Mouse (Mus musculus): ENCODE data around the gene Dio1.

Gene Dio1

DNA sequence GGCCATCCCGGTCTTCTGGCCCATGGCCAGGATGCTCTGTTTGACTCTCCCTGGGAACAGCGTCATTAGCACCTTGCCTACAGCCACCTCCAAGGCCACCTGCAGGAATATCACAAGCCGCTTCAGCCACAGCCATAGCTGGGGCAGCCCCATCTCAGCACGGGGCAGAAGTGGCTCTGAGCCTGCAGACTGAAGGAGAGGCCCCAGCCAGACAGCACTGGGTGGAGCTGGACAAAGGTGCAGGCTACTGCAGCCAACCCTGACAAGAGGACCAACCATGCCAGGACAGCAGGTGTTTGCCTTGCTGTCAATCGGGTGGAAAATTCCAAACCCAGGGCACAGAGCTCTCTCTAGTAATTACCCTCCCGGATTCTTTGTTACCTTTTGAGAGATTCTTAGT is at the start of gene Dio1:
Gene Dio1 (minus strand): TSS at position 204 of the 400 bp plus-strand sequence.
- no peak for DNase-seq

DNA sequence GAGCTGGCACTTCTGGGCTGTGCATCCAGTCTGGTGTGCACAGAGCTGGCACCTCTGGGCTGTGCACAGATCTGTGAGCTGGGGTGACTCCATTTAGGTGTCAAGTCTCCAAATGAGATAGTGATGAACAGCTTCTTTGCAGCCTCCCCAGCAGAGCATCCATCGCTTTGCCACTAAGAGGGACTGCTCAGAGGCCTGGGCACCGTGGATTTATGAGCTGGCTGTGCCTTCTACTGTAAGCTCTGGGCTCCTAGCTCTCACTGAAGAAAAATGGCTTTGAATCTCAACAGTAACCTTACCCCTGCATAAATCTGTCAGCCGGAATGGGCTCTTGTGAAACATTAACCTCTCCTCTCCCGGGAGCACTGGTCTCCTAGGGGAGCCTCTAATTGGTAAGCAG is 47.6 kb upstream of the Dio1 start:
- no peak for DNase-seq

DNA sequence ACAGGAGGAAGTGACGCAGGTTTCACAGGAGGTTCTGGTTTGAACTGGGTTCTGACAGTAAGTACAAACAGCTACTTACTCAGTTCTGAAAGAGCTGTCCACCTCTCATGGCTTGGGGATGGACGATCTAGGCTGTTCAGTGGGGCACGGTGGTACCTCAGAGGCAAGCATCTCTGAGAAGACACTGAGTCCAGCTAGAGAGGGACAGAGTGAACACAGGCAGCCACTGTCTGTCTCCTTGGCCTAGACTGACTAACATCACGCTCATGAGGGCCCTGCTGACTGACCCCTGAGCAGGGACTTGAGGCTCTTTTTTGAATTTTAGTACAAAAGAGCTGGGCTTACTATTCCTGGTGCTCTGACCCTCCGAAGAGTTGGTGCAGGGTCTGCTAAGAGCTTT is 47.2 kb upstream of the Dio1 start:
- no peak for DNase-seq

DNA sequence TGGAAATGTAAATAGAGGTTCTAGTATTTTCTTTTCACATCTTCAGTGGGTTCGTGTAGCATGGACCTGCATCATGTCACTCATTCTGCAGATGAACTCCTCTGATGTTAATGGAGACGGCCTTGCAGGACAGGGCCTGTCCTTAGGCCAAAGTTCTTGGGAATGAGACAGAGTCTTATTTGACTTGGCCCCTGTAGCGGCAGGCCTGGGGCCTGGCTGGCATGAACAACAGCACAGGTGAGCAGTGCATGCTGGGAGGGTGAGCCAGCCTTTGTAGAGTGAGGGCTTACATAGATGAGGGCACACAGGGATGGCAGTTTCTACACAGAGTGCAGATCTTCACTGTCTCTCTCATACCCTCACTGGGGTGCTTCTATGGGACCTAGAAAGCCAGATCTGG is 46.6 kb upstream of the Dio1 start:
- no peak for DNase-seq

DNA sequence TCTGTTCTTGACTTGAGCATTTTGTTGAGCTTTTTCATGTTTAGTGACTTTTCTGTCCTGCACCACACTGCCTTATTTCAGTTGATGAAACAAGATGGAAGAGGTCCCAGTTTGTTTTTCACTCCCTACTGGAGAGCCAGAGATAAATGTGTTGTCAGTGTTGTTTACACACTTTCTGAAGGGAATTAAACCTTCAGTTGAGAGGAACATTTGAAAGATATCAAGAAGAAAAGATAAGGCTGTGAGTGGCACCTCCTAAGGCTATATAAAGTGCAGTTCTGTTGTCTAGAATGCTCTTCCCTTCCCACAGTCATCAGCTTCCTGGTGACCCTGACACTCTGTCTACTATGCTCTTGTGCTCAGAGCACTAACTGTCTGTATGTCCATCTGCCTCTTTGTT is 44.4 kb upstream of the Dio1 start:
- no peak for DNase-seq

DNA sequence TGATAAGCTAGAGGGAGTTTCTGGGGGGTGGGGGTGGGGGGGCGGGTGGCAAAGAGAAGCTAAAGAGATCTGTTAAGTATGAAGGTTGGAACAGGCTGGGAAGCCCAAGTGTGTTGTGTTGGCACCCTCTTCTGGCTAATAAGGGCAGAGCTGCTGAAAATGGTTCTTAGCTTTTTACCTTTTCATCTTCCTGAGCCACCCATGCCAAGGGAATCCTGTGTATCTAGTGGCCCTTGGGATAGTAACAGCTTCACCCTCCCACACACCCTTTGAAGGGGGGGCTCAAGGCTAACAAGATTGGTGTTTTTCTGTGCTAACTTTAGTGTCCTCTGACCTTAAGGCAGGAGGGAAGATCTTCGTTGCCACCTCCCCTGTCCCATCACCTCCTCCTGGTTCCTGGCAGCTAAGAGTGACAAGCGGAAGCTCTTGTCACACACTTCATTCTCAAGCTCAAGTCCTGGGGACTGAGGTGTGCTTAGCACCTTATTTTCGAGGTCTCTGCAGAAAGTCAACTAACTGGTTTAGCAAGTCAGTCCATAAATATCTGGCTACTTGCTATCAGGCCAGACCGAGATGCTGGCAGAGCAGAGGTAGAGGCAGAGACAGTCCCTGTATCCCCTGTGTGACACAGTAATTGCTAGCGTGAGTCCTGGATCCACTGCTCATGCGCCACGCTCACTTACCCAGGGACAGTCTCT is 42.5 kb upstream of the Dio1 start:
- DNase-seq = peak in 1 of 2 experiments; percentile 7

DNA sequence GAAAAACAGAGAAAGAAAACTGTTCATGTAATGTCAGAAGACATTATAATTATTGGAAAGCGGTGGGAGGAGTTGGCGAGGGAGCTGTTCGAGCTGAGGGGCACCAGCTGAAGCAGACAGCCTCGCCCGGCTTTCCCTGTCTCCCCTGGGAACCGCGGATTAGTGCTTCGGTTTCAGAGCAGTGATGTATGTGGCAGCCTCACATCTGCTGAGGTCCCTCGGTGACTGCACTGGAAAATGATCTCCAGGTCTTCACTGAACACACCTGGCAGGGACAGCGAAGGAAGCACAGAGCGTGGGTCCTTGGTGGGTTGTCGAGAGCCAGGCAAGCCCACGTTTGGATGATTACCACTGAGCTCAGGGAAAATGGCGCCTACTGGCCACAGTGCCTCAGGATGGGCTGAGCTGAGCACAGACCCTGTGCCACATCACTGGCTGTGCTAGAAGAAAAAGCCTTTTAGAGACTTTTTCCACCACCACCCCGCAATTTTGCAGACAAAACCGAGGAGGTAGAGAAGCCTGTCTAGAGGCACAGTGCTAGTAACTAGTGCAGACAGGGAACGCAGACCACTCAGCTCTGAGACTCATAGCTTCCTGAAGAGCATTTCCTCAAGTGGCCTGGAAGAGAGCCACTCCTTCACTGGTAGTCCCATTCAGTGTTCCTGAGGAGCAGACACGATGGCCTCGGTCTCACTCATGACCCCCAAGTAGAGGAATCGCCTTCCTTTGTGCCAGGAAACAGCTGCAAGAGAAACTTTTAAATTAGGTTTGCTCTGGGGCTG is 41.8 kb upstream of the Dio1 start:
- peak in 1 of 2 experiments; percentile 7 for DNase-seq

DNA sequence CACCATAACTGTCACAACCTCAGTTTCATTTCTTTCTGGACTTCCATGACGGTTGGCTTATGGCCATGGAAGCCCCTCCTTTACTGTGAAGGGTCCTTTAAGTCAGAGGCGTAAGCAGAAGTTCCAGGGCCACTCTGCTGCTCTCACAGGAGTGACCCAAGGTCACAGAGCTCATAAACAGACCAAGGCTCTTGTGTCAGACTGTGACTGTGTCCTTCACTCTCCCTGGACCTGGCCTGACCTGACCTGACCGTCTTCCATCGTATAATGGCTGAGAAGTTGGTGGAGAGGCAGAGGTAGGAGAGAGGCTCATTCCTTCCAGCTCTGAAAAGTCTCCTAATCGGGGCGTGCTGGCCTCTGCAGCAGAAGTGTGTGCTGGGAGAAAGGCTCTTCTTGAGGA is 40.3 kb upstream of the Dio1 start:
- DNase-seq = no peak

DNA sequence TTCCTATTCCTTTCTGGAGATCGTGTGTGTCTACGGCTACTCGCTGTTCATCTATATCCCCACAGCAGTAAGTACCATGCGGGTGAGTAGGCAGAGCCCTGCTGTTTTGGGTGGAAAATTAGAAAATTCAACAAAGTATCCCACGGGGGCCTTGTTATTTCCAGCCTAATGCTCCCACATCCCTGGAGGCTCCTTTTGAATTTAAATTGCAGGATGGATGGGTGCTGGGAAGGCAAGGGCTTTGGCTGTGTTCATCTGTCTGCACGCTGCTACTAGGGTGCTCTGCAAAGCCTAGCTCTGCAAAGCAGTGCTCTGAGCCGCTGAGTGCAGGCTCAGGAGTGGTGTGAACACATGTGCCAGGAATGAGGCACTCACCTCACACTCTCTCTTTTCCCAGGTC is 37.6 kb upstream of the Dio1 start:
- no peak for DNase-seq

DNA sequence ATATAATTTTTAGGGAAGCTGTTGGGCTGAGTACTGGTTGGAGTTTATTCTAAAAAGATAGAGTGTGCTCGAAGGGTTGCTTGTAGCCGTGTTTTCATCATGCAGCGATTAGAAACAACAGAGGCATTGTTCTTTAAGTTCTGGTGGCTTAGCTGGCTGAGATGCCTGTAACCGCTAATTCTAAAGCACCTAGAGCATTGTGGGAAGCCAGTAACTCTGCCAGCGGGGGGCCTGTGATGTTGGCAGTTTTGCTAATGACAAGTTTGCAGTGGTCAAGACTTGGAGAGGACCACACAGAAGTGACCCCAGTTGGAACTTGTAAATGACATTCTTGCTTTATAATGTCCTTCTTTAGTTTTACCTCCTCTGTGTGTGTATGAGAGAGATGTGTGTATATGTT is 34.4 kb upstream of the Dio1 start:
- DNase-seq = no peak

DNA sequence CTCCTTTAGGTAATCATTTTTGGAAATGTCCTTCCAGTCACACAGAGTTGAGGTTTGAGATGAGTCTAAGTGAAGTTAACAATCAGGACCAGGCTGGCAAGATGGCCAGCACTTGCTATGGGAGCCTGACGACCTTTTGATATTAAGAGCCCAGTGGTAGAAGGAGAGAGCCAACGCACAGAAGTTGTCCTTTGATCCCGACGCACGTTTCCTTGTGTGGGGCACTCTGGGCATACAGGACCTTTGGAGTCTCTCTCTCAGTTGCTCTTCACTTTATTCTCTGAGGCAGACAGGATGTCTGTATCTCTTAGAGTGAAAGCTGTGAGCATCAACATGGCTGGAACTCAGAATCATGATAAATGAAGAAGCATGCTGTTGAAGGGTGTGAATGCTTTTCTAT is 30.5 kb upstream of the Dio1 start:
- DNase-seq = no peak

DNA sequence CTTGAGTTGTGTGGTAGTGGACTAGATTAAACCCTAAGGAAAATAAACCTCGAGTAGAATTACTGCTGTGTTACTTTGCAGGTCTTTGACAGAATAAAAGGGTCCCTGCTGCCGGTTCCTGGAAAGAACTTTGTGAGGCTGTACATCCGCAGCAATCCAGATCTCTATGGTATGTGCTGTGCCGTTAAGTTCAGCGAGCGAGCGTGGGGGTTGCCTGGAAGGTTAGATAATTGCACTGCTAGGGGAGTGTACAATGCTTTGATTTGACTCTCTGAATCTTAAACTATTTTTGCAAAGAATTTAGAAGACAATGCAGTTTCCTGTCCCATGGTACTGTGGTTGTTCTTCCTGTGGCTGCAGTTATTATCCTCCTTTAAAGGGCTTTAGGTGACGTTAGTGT is 29.4 kb upstream of the Dio1 start:
- no peak for DNase-seq

DNA sequence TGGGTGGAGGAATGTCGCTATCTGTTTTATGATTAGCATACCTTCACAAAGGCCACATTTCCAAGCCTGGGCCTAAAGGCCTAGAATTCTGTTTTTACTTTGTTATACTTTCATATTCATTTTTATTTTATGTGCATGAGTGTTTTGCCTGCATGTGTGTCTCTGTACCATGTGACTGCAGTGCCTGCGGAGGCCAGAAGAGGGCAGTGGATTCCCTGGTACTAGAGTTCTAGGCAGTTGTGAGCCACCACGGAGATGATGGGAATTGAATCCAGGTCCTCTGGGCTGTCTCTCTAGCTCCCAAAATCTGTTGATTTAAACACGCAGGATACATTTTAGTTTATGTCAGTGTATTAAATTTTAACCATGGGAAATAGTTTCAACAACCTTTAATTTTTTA is 26.5 kb upstream of the Dio1 start:
- DNase-seq = no peak

DNA sequence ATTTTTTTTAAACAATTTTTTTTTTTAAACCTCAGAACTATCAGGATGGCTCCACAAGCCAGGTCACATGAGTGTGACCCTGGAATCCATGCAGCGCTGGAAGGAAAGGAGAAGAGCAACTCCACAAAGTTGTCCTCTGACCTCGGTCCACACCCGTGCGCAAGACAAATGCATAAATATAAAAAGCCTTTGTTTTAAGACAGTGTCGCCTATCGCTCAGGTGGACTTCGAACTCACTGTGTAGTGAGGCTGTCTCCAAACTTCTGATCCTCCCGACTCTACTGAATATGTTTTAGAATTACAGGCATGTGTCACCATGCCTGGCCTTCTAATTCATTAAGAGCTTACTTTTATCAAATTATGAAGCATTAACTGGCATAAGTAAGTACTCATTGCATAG is 21.6 kb upstream of the Dio1 start:
- DNase-seq = no peak

DNA sequence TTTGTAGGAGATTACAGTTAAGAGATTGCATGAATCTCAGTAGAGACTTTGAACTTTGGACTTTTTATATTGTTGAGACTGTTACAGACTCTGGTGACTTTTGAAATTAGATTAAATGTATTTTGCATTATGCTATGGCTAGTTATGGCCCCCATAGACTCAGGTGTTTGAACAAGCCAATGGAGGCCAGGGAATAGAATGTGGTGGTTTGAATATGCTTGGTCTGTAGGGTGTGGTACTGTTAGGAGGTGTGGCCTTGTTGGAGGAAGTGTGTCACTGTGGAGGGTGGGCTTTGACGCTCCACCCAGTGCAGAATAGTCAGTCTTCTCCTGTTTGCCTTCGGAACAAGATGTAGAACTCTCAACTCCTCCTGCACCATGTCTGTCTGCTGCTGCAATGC is 16.1 kb upstream of the Dio1 start:
- no peak for DNase-seq

DNA sequence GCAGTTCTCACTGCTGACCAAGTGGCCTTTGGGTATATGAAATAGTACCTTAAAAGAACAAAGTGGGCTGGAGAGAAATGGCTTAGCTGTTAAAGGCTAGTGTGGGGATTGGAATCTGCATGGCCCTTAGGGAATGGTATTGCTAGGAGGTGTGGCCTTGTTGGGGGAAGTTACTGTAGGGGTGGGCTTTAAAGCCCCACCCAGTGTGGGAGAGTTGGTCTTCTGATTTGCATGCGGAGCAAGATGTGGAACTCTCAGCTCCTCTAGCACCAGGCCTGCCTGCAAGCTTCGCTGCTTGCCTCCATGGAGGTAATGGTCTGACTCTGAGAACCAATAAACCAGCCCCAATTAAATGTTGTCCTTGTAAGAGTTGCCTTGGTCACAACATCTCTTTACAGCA is 14.1 kb upstream of the Dio1 start:
- DNase-seq = peak; percentile 37 to 47

DNA sequence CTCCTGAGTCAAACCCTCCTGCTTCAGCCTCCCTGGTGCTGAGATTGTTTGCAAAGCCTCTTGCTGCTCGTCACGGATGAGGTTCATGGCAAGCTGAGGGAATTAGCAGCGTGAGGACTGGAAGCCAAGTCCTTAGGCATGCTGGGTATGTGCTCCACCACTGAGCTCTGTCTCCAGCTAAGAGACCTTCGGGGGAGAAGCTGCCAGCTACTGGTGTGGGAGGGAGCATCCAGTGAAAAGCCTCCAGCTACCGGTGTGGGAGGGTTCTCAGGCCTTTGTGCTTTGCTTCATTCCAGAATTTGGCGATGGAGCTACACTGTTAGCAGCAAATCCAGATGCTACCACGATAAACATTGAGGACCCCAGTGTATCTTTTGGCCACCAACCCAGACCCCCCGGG is 11.7 kb upstream of the Dio1 start:
- DNase-seq = no peak

DNA sequence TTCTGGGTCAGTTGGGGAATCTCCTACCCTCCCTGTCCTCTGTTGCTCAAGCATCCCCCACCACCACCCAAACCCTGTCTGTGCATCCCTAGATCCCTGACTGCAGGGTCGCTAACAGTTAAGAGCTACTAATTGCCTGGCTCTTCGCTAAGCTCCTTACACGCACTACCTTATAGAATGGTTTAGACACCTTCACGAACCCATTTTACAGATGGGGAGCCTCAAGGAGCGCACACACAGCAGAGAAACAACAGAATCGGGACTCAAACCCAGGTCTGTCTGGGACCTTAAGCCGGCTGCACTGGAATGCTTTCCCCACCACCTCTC is 7.5 kb upstream of the Dio1 start:
- no peak for DNase-seq

DNA sequence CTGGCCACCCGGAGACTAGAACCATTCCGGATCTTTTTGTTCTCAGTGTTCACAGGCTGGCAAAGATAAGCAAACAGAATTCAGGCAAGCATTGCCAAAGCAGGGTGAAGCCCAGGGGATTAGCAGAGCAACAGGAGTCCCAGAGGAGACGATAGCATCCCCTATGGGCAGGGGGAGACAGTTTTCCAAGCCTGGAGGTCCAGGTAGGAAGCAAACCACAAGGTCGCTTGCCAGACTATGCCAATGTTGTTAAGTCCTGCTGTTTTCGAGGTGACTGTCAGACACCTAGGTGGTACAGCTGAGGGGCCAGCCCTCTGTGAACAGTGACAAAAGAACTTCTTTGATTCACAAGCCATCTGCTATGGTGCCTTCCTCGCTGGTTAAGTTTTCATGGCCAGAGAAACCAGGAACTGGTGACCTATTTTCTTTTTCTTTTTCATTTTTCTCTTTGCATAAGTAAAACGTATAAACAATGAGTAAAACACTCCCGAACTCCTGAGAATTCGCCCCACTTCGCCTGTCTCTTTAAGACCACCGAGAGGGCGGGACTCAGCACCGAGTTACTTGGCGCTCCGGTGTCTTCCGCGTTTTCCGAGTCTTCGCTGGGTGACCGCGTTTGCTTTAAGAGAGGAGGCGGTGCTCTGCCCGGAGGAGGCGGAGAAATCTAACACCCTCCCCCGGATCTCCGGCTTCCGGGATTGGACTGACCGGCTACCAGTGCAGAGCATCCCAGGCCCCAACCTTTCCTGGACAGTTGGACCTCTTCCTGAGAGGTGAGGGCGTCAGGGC is 6.9 kb upstream of the Dio1 start, which contains the start of gene Yipf1:
Gene Yipf1 (plus strand): TSS at position 674 of the 789 bp plus-strand sequence.
- peak; percentile 81 to 86 for DNase-seq

DNA sequence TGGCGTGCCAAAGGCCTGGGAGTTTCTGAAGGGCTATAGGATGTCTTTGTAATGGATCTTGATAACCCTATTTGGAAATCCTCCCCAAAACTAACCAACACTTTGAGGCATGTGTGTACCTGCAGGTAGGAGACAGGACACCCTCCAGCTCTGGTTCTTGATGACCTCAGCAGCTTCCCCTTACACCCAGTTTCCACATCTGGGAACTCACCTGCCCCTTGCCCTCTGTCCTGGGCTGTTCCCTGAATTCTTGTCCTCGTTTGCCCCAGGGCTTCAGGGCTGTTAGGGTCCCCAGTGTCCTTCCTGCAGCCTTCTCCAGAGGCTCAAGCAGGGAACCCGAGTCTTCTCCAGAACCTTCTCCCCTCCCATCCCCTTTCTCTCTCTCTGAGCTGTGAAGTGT is 3.4 kb downstream of the Dio1 start:
- no peak for DNase-seq

DNA sequence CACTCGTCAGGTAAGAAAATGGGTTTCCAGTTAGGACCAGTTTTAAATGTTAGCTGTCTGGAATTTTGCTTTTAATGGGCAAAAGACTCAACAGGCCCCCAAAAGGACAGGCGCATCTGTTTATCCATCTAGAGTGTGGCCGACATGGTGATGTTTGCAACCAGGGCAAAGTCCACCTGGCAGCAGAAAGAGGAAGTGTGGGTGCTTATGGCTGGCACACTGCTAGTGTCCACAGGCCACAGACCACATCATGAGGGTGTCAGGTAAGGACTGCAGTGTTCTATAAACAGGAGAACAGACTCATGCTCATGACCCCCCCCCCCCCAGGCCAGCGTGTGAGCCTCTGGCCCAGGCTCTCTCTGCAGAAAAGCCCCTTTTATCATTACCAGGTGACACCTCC is 4.1 kb downstream of the Dio1 start:
- no peak for DNase-seq

DNA sequence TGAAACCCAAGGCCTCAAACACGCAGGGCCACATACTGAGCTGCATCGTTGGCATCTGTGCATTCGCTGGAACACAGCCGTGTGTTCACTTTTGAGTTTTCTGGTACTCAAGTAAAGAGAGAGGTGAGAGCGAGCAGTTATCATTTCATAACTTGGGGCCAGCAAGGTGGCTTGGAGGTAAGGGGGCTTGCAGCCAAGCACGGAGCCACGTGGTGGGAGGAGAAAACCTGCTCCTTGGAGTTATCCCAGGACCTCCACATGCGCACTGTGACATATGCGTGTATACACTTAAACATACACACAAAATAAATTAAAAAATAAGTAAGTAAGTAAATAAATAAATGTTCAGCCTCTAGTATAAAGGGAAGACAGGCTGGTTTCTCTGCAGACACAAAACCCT is 4.7 kb downstream of the Dio1 start:
- no peak for DNase-seq

DNA sequence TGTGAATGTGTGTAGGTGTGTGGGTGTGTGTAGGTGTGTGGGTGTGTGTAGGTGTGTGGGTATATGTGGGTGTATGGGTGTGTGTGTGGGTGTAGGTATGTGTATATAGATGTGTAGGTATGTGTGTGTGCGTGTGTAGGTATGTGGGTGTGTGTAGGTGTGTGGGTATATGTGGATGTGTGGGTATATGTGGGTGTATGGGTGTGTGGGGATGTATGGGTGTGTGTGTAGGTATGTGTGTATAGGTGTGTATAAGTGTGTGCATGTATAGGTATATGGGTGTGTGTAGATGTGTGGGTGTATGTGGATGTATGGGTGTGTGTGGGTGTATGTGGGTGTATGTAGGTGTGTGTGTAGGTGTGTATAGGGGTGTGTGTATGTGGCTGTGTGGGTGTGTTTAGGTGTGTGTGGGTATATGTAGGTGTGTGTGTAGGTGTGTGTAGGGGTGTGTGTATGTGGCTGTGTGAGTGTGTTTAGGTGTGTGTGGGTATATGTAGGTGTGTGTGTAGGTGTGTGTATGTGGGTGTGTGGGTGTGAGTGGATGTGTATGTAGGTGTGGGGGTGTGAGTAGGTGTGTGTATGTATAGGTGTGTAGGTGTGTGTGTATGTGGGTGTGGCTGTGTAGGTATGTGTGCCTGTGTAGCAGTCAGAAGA is 5.9 kb downstream of the Dio1 start:
- no peak for DNase-seq

Measured in spleen, adult 18-20 months (tissue).